Mouse (Mus musculus) bone marrow macrophage, adult 2 months (primary cell): ENCODE results near the gene Sult1b1.

Source experiments
- CTCF ChIP-seq: IDR thresholded peaks from 2 replicates; pipeline ENCODE4 v1.5.1; 2012; ENCODE audit warnings: low read depth, mild to moderate bottlenecking, low read length, moderate library complexity
- POLR2A ChIP-seq: IDR thresholded peaks from 2 replicates; pipeline ENCODE4 v1.6.1; 2012; ENCODE audit warnings: mild to moderate bottlenecking, low read depth, low read length, borderline replicate concordance

- TF ChIP-seq POLR2A (no peak), CTCF (no peak)
Measured at GRCm38 (mm10) chr5:87562526-87562925, 24.5 kb upstream of the Sult1b1 start.
